Mouse (Mus musculus) midbrain, embryonic 12.5 days (tissue): ENCODE measurements at regions not wholly inside any gene's neighbourhood (a gene's known extent, or its start where the extent isn't known, plus 50 kb on each side); places are given as distances from the start of the nearest gene placed in this dataset.

Experiments
- ATAC-seq: fragments of 200-750 bp; cut with Nextera tagmentation; 2 replicates; pipeline ENCODE4 v1.8.0; 2017; ENCODE audit warnings: low read depth, moderate TSS enrichment, moderate library complexity; ENCODE audit not compliant: low FRiP score
- H3K27ac ChIP-seq: fragments of 300-500 bp; sonication (generic); replicated peaks from 2 replicates; pipeline ENCODE4 v1.5.1; 2016; ENCODE audit warnings: mild to moderate bottlenecking
- H3K27me3 ChIP-seq: fragments of 300-500 bp; sonication (generic); 2 replicates; pipeline ENCODE4 v1.6.1; 2016; ENCODE audit warnings: mild to moderate bottlenecking
- H3K36me3 ChIP-seq: fragments of 300-500 bp; sonication (generic); 2 replicates; pipeline ENCODE4 v1.6.1; 2016
- H3K4me1 ChIP-seq: fragments of 300-500 bp; sonication (generic); 2 replicates; pipeline ENCODE4 v1.6.1; 2016
- H3K4me2 ChIP-seq: fragments of 300-500 bp; sonication (generic); replicated peaks from 2 replicates; pipeline ENCODE4 v1.6.1; 2016; ENCODE audit warnings: mild to moderate bottlenecking, moderate library complexity
- H3K4me3 ChIP-seq: fragments of 300-500 bp; sonication (generic); 2 replicates; pipeline ENCODE4 v1.5.1; 2016; ENCODE audit warnings: mild to moderate bottlenecking
- H3K9ac ChIP-seq: fragments of 300-500 bp; sonication (generic); replicated peaks from 2 replicates; pipeline ENCODE4 v1.6.1; 2016; ENCODE audit warnings: mild to moderate bottlenecking, moderate library complexity
- H3K9me3 ChIP-seq: fragments of 300-500 bp; sonication (generic); 2 replicates; pipeline ENCODE4 v1.6.1; 2016; ENCODE audit warnings: mild to moderate bottlenecking
- WGBS: fragments of 180-500 bp; shearing (Covaris S2); methylation state at CpG from one replicate; pipeline ENCODE4 v1.1.7; 2016; 5-methylcytosine and 5-hydroxymethylcytosine counted together

DNA sequence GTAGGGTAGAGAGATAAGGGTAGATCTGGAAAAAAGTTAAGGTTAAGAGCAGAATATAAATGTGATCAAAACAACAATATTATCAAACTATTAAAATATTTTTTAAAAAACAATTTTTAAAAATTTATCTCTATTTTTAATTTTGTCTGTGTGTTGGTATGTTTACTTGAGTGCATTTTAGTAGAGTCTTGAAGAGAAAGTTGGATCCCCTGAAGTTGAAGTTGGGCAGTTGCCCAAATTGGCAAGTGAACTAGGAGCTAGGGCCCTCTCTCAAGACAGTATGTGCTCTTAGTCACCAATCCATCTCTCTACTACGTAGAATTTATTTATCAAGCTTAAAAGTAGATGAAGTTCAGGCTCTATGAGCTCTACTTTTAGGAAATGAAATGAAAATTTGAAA lies 59.9 kb downstream of the Adamts1 start:
- Histone ChIP-seq H3K9ac (no peak overlapping the region), H3K27ac (no peak overlapping the region), H3K9me3 (no peaks in the 10 kb centered on the region), H3K36me3 (no peaks in the 10 kb centered on the region), H3K4me1 (no peaks in the 10 kb centered on the region), H3K4me3 (no peak overlapping the region), H3K27me3 (no peaks in the 10 kb centered on the region), H3K4me2 (no peak overlapping the region)
- no peak for ATAC-seq
- WGBS = 97% methylated on average over 1 of the region's 1 CpGs

DNA sequence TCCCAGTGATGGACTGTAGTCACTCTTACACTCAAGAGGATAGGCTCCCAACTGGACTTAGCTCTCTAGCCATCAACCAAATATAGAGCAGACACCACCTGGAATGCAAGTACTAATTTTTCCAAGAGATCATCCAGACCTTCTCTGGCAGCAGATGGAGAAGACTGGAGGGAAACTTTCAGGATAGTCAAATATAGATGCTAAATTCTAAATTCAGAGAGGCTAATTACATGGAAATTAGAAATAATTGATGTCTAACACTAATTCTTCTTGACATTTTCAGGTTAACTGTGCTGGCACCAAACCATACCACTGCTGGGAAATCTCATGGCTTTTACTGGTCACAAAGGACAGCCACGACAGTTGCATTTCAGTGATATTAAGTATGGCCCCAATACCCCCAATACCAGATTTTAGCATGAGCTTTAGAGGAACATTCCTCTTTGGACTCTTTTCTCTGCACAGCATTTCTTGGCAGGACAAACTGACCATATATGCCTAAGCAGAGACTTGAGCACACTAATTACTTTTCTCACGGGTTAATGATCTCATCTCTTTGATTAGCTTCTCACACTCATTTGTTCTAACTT lies 64.2 kb downstream of the Adamts1 start:
- Histone ChIP-seq H3K9me3 (no peaks in the 10 kb centered on the region), H3K9ac (no peak overlapping the region), H3K4me1 (no peaks in the 10 kb centered on the region), H3K27me3 (no peaks in the 10 kb centered on the region), H3K4me2 (no peak overlapping the region), H3K27ac (no peak overlapping the region), H3K36me3 (no peaks in the 10 kb centered on the region), H3K4me3 (no peak overlapping the region)
- 84% methylated on average over 2 of the region's 2 CpGs for WGBS
- no peak for ATAC-seq

DNA sequence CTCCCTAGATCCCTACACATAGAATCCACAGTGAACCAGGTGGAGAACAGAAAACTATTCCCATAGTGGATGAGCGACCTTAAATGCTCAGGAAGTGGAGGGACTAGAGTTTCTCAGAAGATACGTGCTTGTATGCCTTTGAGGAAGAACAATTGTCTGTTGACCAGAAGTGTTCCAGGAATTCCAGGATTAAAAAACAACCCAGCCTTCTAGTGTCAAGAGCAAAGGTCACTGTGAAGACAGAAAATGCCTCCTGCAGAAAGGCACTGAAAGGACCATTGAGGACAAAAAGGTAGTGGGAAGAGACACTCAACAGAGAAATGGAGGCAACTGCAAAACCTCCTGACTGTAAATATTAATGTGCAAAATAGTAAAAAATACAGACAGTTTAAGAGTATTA lies 74.9 kb downstream of the Adamts1 start:
- Histone ChIP-seq H3K9me3 (no peaks in the 10 kb centered on the region), H3K4me1 (no peaks in the 10 kb centered on the region), H3K36me3 (no peaks in the 10 kb centered on the region), H3K27me3 (no peaks in the 10 kb centered on the region), H3K4me2 (no peak overlapping the region), H3K9ac (no peak overlapping the region), H3K4me3 (no peak overlapping the region), H3K27ac (no peak overlapping the region)
- ATAC-seq = no peak
- 61% methylated on average over 2 of the region's 2 CpGs for WGBS

DNA sequence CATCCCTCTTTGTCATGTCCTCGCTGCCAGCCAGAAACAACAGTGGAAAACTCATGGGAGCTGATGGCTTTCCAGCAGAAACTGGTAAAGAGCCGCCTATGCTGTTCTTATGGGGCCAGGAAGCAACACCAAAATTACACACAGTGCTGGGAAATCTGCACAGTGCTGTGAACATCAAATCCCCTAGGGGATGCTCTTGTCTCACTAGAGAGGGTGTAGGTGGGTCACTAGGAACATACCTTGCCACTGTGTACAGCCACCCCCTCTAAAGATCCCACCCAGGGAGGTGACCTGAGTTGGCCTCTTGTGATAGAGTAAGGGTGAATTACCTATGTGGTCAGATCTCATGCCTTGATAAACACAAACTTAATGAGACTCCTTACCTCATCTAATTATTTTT lies 80.9 kb downstream of the Adamts1 start:
- Histone ChIP-seq H3K9ac (no peak overlapping the region), H3K27me3 (no peaks in the 10 kb centered on the region), H3K4me2 (no peak overlapping the region), H3K27ac (no peak overlapping the region), H3K4me1 (no peaks in the 10 kb centered on the region), H3K36me3 (no peaks in the 10 kb centered on the region), H3K9me3 (no peaks in the 10 kb centered on the region), H3K4me3 (no peak overlapping the region)
- ATAC-seq = no peak
- 56% methylated on average over 2 of the region's 2 CpGs for WGBS

DNA sequence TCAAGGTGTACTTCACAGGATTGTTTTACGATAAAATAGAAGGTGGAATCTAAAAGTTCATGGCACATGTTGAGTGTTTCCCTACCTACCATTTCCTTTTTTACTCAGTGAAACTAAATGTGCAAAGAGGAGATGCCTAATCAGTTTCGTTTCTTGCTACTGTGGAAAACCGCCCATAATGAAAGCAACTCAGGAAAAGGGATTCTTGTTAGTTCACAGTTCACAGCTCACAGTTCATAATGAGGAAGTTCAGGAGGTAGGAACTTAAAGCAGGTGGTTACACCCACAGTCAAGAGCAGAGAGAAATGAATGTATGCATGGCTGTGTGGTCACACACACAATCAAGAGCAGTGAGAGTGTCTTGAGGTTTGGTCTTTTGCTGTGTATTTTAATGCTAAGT lies 90.6 kb downstream of the Adamts1 start:
- no peak overlapping the region for H3K4me3 ChIP-seq
- no peak overlapping the region for H3K27ac ChIP-seq
- no peak overlapping the region for H3K4me2 ChIP-seq
- H3K27me3 ChIP-seq = no peaks in the 10 kb centered on the region
- H3K9ac ChIP-seq = no peak overlapping the region
- no peaks in the 10 kb centered on the region for H3K4me1 ChIP-seq
- ATAC-seq = no peak
- H3K9me3 ChIP-seq = no peaks in the 10 kb centered on the region
- H3K36me3 ChIP-seq = no peaks in the 10 kb centered on the region
- WGBS = 90% methylated on average over 3 of the region's 3 CpGs

DNA sequence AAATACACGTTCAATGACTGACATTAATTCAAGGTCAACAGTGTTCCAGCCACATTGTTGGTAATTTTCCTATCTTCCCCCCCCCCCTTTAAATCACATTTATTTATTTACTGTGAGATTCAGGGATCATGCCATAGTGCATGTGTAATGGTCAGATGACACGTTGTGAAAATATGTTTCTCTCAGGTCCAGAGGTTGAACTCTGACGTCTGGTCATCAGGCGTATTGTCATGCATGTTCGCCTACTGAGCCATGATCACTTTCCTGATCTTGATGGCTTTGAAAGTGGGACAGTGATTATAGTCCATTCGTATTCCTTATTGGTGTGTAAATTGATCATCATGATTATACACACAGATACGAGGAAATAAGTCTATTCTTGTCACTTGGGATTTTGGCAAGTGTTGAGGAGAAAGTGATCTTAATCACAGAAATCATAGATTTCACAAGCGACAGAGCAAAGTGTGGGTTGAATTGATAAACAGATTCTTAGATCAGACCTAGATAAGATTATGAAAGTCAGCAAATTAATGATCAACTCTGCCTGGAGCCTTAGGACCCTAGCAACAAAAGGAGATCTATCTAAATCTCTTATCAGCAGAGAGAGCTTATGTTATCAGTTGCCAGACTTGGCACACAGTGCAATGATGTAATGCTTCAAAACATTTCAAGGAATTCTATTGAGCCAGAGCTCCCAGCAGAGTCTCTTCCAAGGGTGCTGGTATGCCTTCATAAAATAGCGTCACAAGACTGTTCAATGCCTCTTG lies 98.5 kb downstream of the Adamts1 start:
- ATAC-seq = no peak
- H3K4me1 ChIP-seq = no peaks in the 10 kb centered on the region
- no peaks in the 10 kb centered on the region for H3K36me3 ChIP-seq
- H3K9me3 ChIP-seq = no peaks in the 10 kb centered on the region
- H3K9ac ChIP-seq = no peak overlapping the region
- H3K4me3 ChIP-seq = no peak overlapping the region
- WGBS = 90% methylated on average over 9 of the region's 9 CpGs
- no peak overlapping the region for H3K27ac ChIP-seq
- no peaks in the 10 kb centered on the region for H3K27me3 ChIP-seq
- no peak overlapping the region for H3K4me2 ChIP-seq

DNA sequence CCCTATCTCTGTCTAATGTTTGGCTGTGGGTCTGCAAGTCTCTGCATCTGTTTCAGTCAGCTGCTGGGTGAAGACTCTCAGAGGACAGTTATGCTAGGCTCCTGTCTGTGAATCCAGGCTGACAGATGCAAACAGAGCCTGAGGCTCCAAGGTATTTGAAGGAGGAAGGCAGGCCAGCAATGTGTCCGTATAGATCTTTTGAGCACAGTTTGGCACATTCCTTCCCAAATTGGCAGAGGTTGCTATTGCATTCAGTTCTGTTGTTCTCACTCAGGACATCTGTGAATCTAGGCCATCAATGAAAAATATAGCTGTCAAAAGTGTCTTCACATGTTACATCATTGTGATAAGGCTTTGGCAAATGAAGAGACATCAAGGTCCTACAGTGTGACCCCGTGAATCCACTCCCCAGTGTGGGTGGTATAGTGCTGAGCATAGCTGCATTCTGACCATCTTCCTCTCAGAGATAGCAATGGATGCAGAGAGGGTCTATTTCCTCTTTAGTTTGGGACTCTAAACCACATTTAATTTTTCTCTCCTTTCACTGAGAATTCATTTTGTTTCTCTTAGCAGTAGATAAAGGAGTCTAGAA lies 99.9 kb downstream of the Adamts1 start:
- Histone ChIP-seq H3K27me3 (no peaks in the 10 kb centered on the region), H3K9me3 (no peaks in the 10 kb centered on the region), H3K36me3 (no peaks in the 10 kb centered on the region), H3K9ac (no peak overlapping the region), H3K4me1 (no peaks in the 10 kb centered on the region), H3K4me3 (no peak overlapping the region), H3K4me2 (no peak overlapping the region), H3K27ac (no peak overlapping the region)
- WGBS = 82% methylated on average over 2 of the region's 2 CpGs
- no peak for ATAC-seq

DNA sequence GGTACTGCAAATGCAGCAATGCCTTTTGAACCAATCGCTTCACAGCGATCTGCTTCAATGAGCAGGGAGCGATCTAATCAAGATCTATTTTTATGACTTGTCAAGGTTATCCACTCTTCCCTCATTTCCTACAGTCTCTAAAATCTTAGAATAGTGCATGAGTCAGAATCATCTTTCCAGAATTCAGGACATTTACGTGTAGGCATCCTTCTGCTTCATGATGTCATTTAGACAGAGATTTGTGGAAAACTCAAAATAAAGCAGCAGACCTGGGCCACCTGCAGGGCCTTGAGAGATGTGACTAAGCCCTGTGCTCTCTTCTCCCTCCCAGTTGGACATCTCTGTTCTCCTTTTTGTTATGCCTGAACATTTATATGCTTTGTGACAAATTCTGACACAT lies 103.6 kb downstream of the Adamts1 start:
- no peak overlapping the region for H3K27ac ChIP-seq
- no peak overlapping the region for H3K4me3 ChIP-seq
- H3K4me1 ChIP-seq = no peaks in the 10 kb centered on the region
- no peak overlapping the region for H3K9ac ChIP-seq
- H3K9me3 ChIP-seq = no peaks in the 10 kb centered on the region
- 84% methylated on average over 4 of the region's 4 CpGs for WGBS
- H3K27me3 ChIP-seq = no peaks in the 10 kb centered on the region
- no peaks in the 10 kb centered on the region for H3K36me3 ChIP-seq
- no peak overlapping the region for H3K4me2 ChIP-seq
- ATAC-seq = no peak

- no peak for ATAC-seq
- 67% methylated on average over 2 of the region's 2 CpGs for WGBS
- H3K27ac ChIP-seq = no peak overlapping the region
- no peak overlapping the region for H3K9ac ChIP-seq
- no peaks in the 10 kb centered on the region for H3K27me3 ChIP-seq
- no peak overlapping the region for H3K4me2 ChIP-seq
- H3K9me3 ChIP-seq = no peaks in the 10 kb centered on the region
- no peak overlapping the region for H3K4me3 ChIP-seq
- H3K4me1 ChIP-seq = no peaks in the 10 kb centered on the region
- no peaks in the 10 kb centered on the region for H3K36me3 ChIP-seq
These were observed 120.2 kb downstream of the Adamts1 start for GRCm38 (mm10) chr16:85682721-85683120.

GRCm38 (mm10) chr16:85680351-85680750 lies 122.6 kb downstream of the Adamts1 start:
- Histone ChIP-seq H3K4me1 (no peaks in the 10 kb centered on the region), H3K9ac (no peak overlapping the region), H3K4me3 (no peak overlapping the region), H3K9me3 (no peaks in the 10 kb centered on the region), H3K27ac (no peak overlapping the region), H3K36me3 (no peaks in the 10 kb centered on the region), H3K27me3 (no peaks in the 10 kb centered on the region), H3K4me2 (no peak overlapping the region)
- WGBS = 55% methylated on average over 6 of the region's 6 CpGs
- ATAC-seq = peak; percentile 62; the same call in 1 of the 2 replicates

- no peak overlapping the region for H3K4me2 ChIP-seq
- H3K9ac ChIP-seq = no peak overlapping the region
- H3K9me3 ChIP-seq = no peaks in the 10 kb centered on the region
- H3K27me3 ChIP-seq = no peaks in the 10 kb centered on the region
- WGBS = 100% methylated on average over 1 of the region's 1 CpGs
- H3K4me1 ChIP-seq = no peaks in the 10 kb centered on the region
- ATAC-seq = no peak
- H3K36me3 ChIP-seq = no peaks in the 10 kb centered on the region
- H3K27ac ChIP-seq = no peak overlapping the region
- H3K4me3 ChIP-seq = no peak overlapping the region
These were observed 124.1 kb downstream of the Adamts1 start for GRCm38 (mm10) chr16:85678781-85679180.

DNA sequence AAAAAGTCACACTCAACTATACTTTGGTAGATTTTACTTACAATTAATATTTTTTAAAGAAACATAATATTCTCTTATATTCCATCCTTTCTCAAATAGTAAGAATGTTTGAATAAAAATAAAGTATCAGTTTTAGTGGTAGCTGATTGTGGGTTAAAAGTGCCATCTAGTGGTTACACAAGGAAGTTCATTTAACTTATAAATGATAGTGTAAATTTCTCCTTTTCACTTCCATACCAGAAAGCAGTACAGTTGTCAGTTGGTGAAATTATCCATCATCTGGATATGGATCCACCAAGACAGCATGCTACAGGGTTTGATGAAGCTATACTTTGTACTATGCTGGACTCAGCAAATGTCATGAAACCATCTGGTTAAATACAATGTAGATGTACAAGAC lies 124.7 kb downstream of the Adamts1 start:
- Histone ChIP-seq H3K4me2 (no peak overlapping the region), H3K27me3 (no peaks in the 10 kb centered on the region), H3K9me3 (no peaks in the 10 kb centered on the region), H3K4me3 (no peak overlapping the region), H3K27ac (no peak overlapping the region), H3K36me3 (no peaks in the 10 kb centered on the region), H3K9ac (no peak overlapping the region), H3K4me1 (no peaks in the 10 kb centered on the region)
- ATAC-seq = peak; percentile 38; the same call in 1 of the 2 replicates
